Mouse (Mus musculus): ENCODE results near the gene Ankib1.

DNA sequence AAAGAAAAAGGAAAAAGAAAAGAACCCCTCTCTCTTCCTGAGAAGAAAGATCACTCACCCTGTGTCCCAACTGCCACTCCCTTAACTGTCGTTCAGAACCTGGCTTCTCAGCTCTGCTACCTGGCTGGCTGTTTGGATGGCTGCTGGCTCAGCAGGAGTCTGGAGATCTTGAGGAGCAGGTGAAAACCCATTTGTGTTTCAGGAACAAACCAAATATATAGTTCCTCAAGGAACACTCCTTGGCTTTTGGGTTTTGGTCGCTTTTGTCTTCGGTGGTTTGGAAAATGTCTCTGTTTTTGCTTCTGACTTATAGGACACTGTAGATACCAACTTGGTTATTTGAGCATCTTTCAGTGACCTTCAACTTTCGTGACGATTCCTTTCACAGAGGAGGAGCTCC is 145.6 kb downstream of the Ankib1 start, which contains the start of gene Gatad1:
- no peak for TF ChIP-seq CTCF (IDR thresholded peaks at IDR 0.05; ENCODE audit: borderline replicate concordance, control insufficient read depth, extremely low read depth, insufficient read depth, low read length, poor library complexity)
- no peak for TF ChIP-seq POLR2A (IDR thresholded peaks at IDR 0.05; ENCODE audit: control insufficient read depth, extremely low read depth, insufficient read depth, low read length, poor library complexity)
